Mouse (Mus musculus) urinary bladder, postnatal 14 days (tissue): ENCODE results near the gene Myh9.
"Not testable (repeated sequence)": the region's sequence is repeated elsewhere in the genome, so short reads cannot be mapped to it uniquely, and the experiment has no call there.

Experiments
- DNase-seq: peaks from one replicate; pipeline ENCODE4 v3.0.0; 2021; ENCODE audit warnings: low spot score

Gene Myh9

DNA sequence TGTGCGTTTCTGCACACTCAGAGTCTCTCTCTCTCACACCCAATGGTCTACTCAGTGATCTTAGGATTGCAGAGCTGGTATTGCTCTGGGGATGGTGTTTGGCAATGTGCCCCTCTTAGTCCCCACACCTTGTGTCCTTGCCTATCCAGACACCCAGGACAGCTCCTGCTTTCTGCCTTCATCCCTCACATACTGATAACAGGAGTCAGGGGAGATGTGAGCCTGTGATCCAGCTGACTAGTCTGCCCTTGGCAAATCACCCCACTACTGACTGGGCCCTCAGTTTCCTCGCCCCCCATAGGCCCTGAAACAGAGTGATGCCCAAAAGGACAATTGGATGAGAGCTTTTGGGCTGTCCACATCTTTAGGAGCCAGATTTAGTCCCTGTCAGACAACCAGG lies 85.9 kb downstream of the Myh9 start:
- no peak for DNase-seq

- no peak for DNase-seq
Observed at GRCm38 (mm10) chr15:77755132-77755531, 86.8 kb downstream of the Myh9 start.

DNA sequence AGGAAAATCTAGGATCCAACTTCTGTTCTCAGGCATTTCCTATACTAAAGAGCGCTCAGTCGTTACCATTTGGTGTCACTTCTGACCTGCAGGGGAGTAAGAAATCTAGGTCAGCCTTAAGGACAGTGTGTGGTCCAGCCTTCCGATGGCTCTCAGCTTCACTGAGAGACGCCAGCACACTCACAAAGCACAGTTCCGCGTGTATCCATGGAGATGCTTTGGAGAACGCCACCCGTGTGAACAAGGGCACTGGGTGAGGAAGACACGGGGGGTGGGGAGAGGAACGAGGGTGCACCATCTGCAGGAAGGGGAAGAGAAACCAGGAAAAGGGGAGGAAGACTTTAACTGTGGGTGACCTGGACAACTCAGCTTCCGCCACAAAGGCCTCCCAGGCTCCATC lies 89.5 kb downstream of the Myh9 start:
- DNase-seq: no peak

DNA sequence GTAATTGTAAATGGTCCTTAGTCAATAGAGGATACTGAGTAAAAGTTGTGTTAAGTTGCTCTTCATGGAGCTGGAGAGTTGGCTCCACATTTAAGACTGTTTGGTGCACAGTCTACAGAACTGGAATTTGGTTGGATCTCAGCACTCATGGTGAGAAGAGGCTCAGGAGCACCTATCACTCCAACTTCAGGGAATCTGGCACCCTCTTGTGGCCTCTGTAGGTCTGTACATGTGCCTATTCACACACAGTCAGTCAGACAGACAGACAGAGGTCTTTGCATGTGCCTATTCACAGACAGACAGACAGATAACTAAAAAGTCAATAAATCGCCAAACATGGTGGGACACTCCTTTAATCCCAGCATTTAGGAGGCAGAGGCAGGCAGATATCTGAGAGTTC lies 91.5 kb downstream of the Myh9 start:
- peak; percentile 55 for DNase-seq

- DNase-seq: no peak
Observed at GRCm38 (mm10) chr15:77749717-77750116, 92.3 kb downstream of the Myh9 start.

DNA sequence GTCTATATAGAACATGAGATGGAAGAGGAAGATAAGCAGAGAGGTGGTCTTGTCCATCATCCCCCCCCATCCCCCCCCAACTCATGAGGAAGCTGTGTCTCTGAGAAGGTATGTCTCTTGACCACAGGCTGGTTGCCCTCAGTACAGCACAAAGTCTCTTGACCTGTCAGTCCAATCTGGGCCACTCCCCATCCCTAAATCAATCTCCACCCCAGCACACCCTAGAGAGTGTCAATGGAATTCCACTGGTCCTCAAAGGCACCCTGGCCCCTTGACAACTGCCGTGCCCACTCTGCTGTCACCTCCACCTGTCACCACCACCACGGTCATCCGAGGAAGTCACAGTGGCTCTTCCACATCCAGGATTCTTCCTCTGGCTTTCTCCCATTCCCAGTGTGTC lies 93.6 kb downstream of the Myh9 start:
- no peak for DNase-seq

GRCm38 (mm10) chr15:77746326-77746725 lies 95.6 kb downstream of the Myh9 start:
- no peak for DNase-seq

DNA sequence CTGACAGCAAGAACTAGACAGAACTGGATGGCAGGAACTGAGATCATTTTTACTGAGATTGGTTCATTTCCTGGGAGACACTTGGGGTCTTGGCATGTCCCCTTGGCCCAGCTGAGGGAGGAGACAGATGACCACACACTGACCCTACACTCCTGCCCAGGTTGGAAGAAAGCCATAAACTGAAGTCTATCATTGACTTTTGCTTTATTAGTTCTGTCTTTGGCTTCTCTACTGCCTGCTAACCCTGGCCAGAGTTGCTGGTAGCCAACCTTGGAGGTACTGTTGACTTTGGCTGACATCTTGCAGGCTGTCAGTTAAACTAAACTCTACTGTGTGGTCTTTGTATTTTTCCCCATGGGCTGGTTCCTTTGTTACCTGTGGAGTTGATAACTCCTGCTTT lies 96.9 kb downstream of the Myh9 start:
- DNase-seq: no peak

GRCm38 (mm10) chr15:77744632-77745031 lies 97.3 kb downstream of the Myh9 start:
- no peak for DNase-seq

DNA sequence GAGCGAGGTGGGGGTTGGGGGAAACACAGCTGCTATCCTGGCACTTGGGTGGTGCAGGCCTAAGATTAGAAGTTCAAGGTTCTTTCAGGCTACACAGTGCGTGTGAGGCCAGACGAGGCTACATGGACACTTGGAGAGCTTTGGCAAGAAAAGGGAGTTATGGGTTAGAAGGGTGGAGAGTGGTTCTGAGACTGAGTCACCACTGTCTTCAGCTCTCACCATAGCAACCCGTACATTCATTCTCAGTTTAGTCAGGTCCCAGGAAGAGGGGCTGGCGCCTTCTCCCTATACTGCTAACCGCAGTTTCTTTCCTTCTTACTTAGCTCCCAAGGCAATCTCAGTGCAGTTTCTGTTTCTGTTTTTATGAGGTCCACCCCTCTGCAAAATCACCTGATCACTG lies 100.4 kb downstream of the Myh9 start:
- not testable (repeated sequence) for DNase-seq

DNA sequence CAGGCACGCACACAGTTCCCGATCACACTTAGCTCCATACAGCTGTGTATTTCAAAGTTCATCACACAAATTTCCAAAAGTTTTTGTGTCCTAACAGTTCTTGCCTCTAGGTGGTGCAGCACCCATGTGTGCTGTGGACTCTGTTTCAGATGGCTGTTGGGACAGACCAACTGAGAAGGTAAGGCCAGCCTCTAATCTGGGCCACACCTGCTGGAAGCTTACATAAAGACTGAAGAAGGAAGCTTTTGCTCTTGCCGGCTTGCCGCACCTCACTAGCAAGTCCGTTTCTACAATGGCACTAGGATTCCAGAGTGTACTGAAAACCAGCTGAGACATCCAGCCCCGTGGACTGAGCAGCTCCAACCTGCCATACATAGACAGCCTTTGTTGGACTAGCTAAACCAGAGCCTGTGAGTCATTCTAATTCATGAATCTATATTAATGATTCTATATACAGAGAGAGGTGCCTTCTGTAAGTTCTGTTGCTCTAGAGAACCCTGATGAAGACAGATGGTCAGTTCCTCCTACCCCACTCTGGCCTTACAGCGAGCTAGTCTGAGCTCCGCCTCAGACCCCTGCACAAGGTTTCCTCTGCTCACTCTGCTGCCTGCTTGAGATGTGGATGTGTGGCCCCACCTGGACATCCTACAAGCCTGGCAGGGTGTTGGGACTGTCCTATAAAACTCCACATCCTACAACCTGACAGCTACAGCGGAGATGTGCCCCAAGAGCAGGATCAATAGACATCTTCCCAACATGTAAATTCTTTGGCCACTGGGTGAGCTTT lies 101.3 kb downstream of the Myh9 start:
- no peak for DNase-seq

DNA sequence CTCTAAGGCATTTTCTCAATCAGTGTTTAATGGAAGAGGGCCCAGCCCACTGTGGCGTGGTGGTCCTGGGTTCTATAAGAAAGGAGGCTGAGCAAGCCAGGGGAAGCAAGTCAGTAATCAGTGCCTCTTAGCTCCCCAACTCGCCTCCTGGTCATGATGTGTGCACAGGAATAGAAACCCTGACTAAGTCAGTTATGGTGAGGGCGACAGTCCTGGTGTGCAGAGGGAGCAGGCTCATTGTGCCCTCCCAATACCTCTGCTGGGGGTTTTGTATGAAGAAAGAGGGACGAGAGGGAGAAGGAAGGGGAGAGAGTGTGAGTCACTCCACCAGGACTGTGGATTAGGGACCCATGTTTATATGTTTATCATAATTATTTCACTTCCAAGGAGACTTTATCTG lies 108.1 kb downstream of the Myh9 start:
- DNase-seq: not testable (repeated sequence)

DNA sequence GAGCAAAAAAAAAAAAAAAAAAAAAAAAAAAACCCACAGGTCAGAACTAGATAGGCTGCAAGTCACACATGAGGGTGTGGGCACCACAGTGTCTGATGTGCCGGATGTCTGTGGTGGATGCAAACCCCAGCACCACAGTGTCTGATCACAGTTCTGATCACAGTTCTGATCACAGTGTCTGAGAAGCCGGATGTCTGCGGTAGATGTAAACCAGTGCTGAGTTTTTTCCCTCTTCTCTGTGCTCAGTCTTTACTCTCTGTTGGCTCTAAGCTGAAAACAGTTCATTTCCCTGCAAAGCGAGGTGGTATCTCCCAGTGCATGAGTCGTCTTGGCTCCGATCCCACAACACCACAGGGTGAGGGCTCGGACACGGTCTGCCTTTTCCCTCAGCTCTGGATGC lies 108.6 kb downstream of the Myh9 start:
- peak; percentile 27 for DNase-seq

DNA sequence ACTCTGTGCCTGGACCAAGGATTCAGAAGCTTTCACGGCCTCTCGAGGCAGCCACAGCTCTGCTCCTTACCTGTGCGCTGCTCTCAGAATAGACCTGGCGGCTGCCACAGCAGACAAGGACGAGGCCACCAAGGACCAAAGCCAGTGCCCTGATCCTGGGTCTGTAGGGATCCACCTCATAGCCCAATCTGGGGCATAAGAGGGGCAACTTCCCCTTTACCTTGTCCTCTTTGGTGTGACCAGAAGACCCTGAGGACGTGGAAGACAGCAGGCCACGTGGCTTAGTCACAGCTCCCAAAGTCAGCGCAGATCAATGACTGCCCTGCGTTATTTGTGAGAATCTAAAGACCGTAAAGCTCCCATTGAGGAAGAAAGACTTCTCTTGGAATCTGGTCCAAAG lies 109.1 kb downstream of the Myh9 start:
- DNase-seq: not testable (repeated sequence)

DNA sequence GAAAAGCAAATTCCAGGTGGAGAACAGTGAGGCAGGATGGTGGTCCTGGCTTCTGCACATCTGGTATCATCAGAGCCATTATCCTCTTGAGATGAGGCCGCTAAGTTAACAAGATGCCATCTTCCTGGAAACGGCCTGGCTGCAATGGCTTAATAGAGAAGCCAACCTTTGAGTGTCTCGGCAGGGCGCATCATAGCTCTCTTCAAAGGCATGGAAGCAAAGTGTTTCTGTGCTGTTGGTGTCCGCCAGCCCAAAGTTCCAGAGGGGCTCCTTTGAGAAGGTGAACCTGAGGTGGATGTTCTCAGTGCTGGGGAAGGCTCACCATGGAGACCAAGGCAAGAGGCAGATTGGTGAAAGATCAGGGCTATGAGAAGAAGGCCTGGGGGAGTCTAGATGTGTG lies 110.4 kb downstream of the Myh9 start:
- no peak for DNase-seq

GRCm38 (mm10) chr15:77728739-77729138 lies 113.2 kb downstream of the Myh9 start, which contains the start of gene Apol9b:
Gene Apol9b (plus strand): TSS chr15:77729039.
- not testable (repeated sequence) for DNase-seq

DNA sequence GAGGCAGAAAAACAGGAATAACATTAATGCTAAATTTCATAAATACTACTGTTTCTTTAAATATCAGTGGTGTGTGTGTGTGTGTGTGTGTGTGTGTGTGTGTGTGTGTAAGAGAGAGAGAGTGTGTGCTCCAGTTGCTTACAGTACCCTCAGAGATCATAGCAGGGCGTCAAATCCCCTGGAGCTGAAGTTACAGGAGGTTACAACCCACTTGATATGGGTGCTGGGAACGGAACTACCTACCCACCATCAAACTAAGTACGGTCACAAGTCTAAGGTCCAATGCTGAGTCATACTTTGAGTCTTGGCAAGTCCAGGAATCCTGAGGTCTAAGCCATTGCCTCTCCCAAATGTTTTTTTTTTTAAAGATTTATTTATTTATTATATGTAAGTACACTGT lies 114.2 kb downstream of the Myh9 start:
- DNase-seq: not testable (repeated sequence)

DNA sequence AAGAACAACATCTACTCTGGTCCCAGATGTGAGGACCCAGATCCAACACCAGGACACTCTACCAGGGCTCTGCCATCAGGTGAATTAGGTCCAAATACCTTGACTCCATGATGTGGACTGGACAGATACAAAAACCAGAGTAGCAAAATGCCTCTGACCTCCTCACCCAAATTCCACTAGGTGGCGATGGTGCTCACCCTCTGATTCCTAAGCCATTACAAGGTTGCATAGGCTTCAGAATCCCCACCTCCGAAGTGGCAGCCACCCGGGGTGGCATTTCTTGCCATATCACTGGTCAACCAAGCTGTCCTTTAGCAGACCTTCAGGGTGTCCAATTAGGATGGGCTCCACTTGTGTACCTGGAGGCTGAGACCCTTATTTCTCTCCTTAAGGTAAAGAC lies 114.8 kb downstream of the Myh9 start:
- DNase-seq: not testable (repeated sequence)

- DNase-seq: not testable (repeated sequence)
Observed at GRCm38 (mm10) chr15:77725393-77726020, 116.5 kb downstream of the Myh9 start.

DNA sequence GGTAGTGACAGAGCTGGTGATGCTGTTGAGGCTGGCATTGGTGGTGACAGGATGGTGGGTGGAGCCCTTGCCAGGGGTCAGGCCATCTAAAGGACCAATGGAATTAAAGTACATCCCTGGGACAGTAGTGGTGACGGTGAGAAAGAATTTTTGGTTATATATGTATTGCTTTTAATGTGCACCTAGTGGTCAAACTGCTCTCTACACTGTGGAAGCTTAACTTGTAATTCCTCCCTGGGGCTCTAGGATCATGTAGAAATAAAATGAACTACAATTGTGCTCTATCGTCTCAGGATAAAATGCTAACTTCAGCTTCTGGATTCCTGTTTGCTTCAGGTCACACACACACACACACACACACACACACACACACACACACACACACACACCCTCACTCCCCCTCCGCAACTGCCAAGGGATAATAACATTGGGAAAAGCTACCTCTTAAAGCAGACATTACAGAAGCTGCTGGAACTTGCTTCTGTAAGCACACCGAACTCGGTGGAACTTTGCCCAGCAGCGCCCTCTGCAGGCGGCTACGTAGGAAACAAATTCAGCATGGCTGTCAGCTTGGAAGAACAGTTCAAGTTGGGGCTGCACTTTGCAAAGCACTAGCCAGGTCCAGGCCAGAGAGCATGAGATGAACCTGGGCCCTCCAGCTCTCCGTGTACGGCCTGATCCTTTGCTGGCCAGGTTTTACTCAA lies 117.6 kb downstream of the Myh9 start:
- DNase-seq: not testable (repeated sequence)

GRCm38 (mm10) chr15:77721509-77721908 lies 120.5 kb downstream of the Myh9 start:
- DNase-seq: not testable (repeated sequence)

DNA sequence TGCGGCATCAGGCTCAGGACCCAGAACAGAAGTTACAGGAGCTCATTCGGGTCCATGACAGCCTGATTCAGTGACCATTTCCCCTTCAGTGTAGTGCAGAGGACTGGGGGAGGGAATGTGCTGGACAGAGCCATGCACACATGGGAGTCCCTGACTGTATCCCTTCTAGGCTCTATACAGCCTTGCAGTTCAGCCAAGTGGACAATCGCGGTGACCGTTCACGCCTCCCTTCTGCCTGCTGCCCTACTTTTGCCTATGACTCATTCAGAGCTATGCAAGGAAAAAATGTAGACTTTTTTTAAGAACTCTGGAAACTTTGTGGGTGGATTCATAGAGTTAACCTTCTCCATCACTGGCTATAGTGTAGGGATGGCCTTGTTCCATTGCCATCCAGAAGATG lies 123.7 kb downstream of the Myh9 start:
- DNase-seq: not testable (repeated sequence)
